Mouse (Mus musculus) neural tube, embryonic 14.5 days (tissue): ENCODE results near the gene Psmb3. TPM values are rescaled to one million over a fixed set of nuclear protein-coding genes. Genes with fewer than 3 reads are reported as not detected.
"Not testable (repeated sequence)": the region's sequence is repeated elsewhere in the genome, so short reads cannot be mapped to it uniquely, and the experiment has no call there.

Source experiments
- ATAC-seq: fragments of 200-750 bp; cut with Nextera tagmentation; 2 replicates; pipeline ENCODE4 v1.8.0; 2017; ENCODE audit warnings: low read depth, mild to moderate bottlenecking, moderate TSS enrichment, moderate library complexity
- H3K27ac ChIP-seq: fragments of 300-500 bp; sonication (generic); 2 replicates; pipeline ENCODE4 v1.5.1; 2014; ENCODE audit warnings: low read depth, mild to moderate bottlenecking, control low read depth, low read length, moderate library complexity, mixed read lengths
- H3K27me3 ChIP-seq: fragments of 300-500 bp; sonication (generic); 2 replicates; pipeline ENCODE4 v1.6.1; 2014; ENCODE audit warnings: low read length; ENCODE audit not compliant: control insufficient read depth, insufficient read depth
- H3K36me3 ChIP-seq: fragments of 300-500 bp; sonication (generic); 2 replicates; pipeline ENCODE4 v1.6.1; 2014; ENCODE audit warnings: low read length, mixed read lengths; ENCODE audit not compliant: control insufficient read depth, insufficient read depth
- H3K4me1 ChIP-seq: fragments of 300-500 bp; sonication (generic); 2 replicates; pipeline ENCODE4 v1.6.1; 2014; ENCODE audit warnings: low read length; ENCODE audit not compliant: control insufficient read depth, insufficient read depth
- H3K4me2 ChIP-seq: fragments of 300-500 bp; sonication (generic); 2 replicates; pipeline ENCODE4 v1.6.1; 2014; ENCODE audit warnings: mild to moderate bottlenecking, low read depth, low read length, control low read depth
- H3K4me3 ChIP-seq: fragments of 300-500 bp; sonication (generic); 2 replicates; pipeline ENCODE4 v1.5.1; 2014; ENCODE audit warnings: low read depth, low read length, control low read depth, mixed read lengths
- H3K9ac ChIP-seq: fragments of 300-500 bp; sonication (generic); replicated peaks from 2 replicates; pipeline ENCODE4 v1.6.1; 2014; ENCODE audit warnings: low read depth, mild to moderate bottlenecking, control low read depth, low read length, mixed read lengths
- H3K9me3 ChIP-seq: fragments of 300-500 bp; sonication (generic); 2 replicates; pipeline ENCODE4 v1.6.1; 2016; ENCODE audit warnings: low read length; ENCODE audit not compliant: control insufficient read depth
- WGBS: fragments of 180-500 bp; shearing (Covaris S2); extraction: QIAGEN DNeasy Blood & Tissue Kit; methylation state at CpG from one replicate; pipeline ENCODE4 v1.1.7; 2014; 5-methylcytosine and 5-hydroxymethylcytosine counted together
- polyA plus RNA-seq: library from polyadenylated mRNA; unstranded; fragments of >200 nt; fragmentation: Nextera tagmentation; extraction: Ambion mirVana; gene quantifications from 2 replicates; pipeline ENCODE4 v1.2.1, GENCODE M21; 2014

Gene Psmb3
- polyA plus RNA-seq, 1 experiment from 2014 or later, result 465 TPM

- ATAC-seq, result no peak
- no peaks in the 10 kb centered on the region for H3K27me3 ChIP-seq
- H3K9ac ChIP-seq, result no peak overlapping the region
- H3K9me3 ChIP-seq, result no peaks in the 10 kb centered on the region
- 90% methylated on average over 15 of the region's 15 CpGs for WGBS
- no peaks in the 10 kb centered on the region for H3K4me1 ChIP-seq
- H3K4me2 ChIP-seq, result no peak overlapping the region
- peaks cover 47% of the 10 kb centered on the region for H3K36me3 ChIP-seq
- H3K4me3 ChIP-seq, result no peak overlapping the region
- no peak overlapping the region for H3K27ac ChIP-seq
Measured at GRCm38 (mm10) chr11:97718281-97718860, 15.2 kb downstream of the Psmb3 start.

GRCm38 (mm10) chr11:97719041-97719440 lies 15.8 kb downstream of the Psmb3 start:
- Histone ChIP-seq H3K4me1 (no peaks in the 10 kb centered on the region), H3K9ac (no peak overlapping the region), H3K4me3 (no peak overlapping the region), H3K36me3 (peaks cover 47% of the 10 kb centered on the region), H3K27me3 (no peaks in the 10 kb centered on the region), H3K4me2 (no peak overlapping the region), H3K9me3 (no peaks in the 10 kb centered on the region), H3K27ac (no peak overlapping the region)
- 94% methylated on average over 4 of the region's 4 CpGs for WGBS
- ATAC-seq, result no peak

- Histone ChIP-seq H3K4me3 (no peak overlapping the region), H3K9ac (no peak overlapping the region), H3K4me2 (no peak overlapping the region), H3K9me3 (no peaks in the 10 kb centered on the region), H3K27ac (no peak overlapping the region), H3K36me3 (peaks cover 61% of the 10 kb centered on the region), H3K27me3 (no peaks in the 10 kb centered on the region), H3K4me1 (no peaks in the 10 kb centered on the region)
- no peak for ATAC-seq
- WGBS, result 92% methylated on average over 4 of the region's 4 CpGs
Measured at GRCm38 (mm10) chr11:97721338-97721737, 18.1 kb downstream of the Psmb3 start.

- H3K27ac ChIP-seq, result no peak overlapping the region
- no peaks in the 10 kb centered on the region for H3K9me3 ChIP-seq
- peaks cover 63% of the 10 kb centered on the region for H3K36me3 ChIP-seq
- no peak overlapping the region for H3K4me2 ChIP-seq
- WGBS, result 92% methylated on average over 7 of the region's 7 CpGs
- no peaks in the 10 kb centered on the region for H3K4me1 ChIP-seq
- ATAC-seq, result no peak
- no peak overlapping the region for H3K4me3 ChIP-seq
- no peaks in the 10 kb centered on the region for H3K27me3 ChIP-seq
- H3K9ac ChIP-seq, result no peak overlapping the region
Measured at GRCm38 (mm10) chr11:97723709-97724108, 20.5 kb downstream of the Psmb3 start.

GRCm38 (mm10) chr11:97728311-97728710 lies 25.1 kb downstream of the Psmb3 start:
- Histone ChIP-seq H3K36me3 (peaks cover 49% of the 10 kb centered on the region; the same call in 1 of the 2 replicates), H3K4me3 (no peak overlapping the region), H3K9ac (no peak overlapping the region), H3K4me2 (no peak overlapping the region), H3K4me1 (no peaks in the 10 kb centered on the region), H3K27ac (no peak overlapping the region), H3K27me3 (no peaks in the 10 kb centered on the region), H3K9me3 (no peaks in the 10 kb centered on the region)
- ATAC-seq, result no peak
- 73% methylated on average over 7 of the region's 7 CpGs for WGBS

- H3K27me3 ChIP-seq, result no peaks in the 10 kb centered on the region
- H3K9me3 ChIP-seq, result no peaks in the 10 kb centered on the region
- H3K9ac ChIP-seq, result no peak overlapping the region
- ATAC-seq, result no peak
- H3K36me3 ChIP-seq, result peaks cover 49% of the 10 kb centered on the region; the same call in 1 of the 2 replicates
- no peak overlapping the region for H3K4me3 ChIP-seq
- H3K27ac ChIP-seq, result no peak overlapping the region
- H3K4me1 ChIP-seq, result no peaks in the 10 kb centered on the region
- 86% methylated on average over 7 of the region's 7 CpGs for WGBS
- no peak overlapping the region for H3K4me2 ChIP-seq
Measured at GRCm38 (mm10) chr11:97728730-97729129, 25.5 kb downstream of the Psmb3 start.

GRCm38 (mm10) chr11:97733689-97734088 lies 30.5 kb downstream of the Psmb3 start:
- Histone ChIP-seq H3K4me1 (no peaks in the 10 kb centered on the region), H3K4me3 (no peak overlapping the region), H3K9me3 (no peaks in the 10 kb centered on the region), H3K27me3 (no peaks in the 10 kb centered on the region), H3K27ac (no peak overlapping the region), H3K4me2 (no peak overlapping the region), H3K9ac (no peak overlapping the region), H3K36me3 (peaks cover 18% of the 10 kb centered on the region; the same call in 1 of the 2 replicates)
- ATAC-seq, result no peak
- WGBS, result 49% methylated on average over 10 of the region's 10 CpGs

- H3K4me1 ChIP-seq, ATAC-seq, H3K27me3 ChIP-seq, H3K9me3 ChIP-seq, H3K27ac ChIP-seq, H3K4me2 ChIP-seq, H3K4me3 ChIP-seq, H3K9ac ChIP-seq: not testable (repeated sequence)
- WGBS, result 84% methylated on average over 5 of the region's 5 CpGs
- H3K36me3 ChIP-seq, result peaks cover 10% of the 10 kb centered on the region; the same call in 1 of the 2 replicates
Measured at GRCm38 (mm10) chr11:97734810-97735209, 31.6 kb downstream of the Psmb3 start.

GRCm38 (mm10) chr11:97736645-97737044 lies 33.4 kb downstream of the Psmb3 start:
- 92% methylated on average over 5 of the region's 5 CpGs for WGBS
- Histone ChIP-seq H3K4me3 (no peak overlapping the region), H3K4me2 (no peak overlapping the region), H3K4me1 (no peaks in the 10 kb centered on the region), H3K9me3 (no peaks in the 10 kb centered on the region), H3K27me3 (no peaks in the 10 kb centered on the region), H3K9ac (no peak overlapping the region), H3K36me3 (peaks cover 1% of the 10 kb centered on the region; the same call in 1 of the 2 replicates), H3K27ac (no peak overlapping the region)
- ATAC-seq, result no peak
